Mouse (Mus musculus) macrophage (primary cell): ENCODE results near the gene Cnr1. TPM values are rescaled to one million over a fixed set of nuclear protein-coding genes. Genes with fewer than 3 reads are reported as not detected.

Experiments used
- H3K27ac ChIP-seq: fragments of 350-480 bp; formaldehyde crosslinking; 2 replicates; pipeline ENCODE4 v1.9.0; 2021
- H3K36me3 ChIP-seq: fragments of 350-480 bp; formaldehyde crosslinking; 2 replicates; pipeline ENCODE4 v1.9.0; 2021; ENCODE audit errors: inconsistent target
- H3K4me3 ChIP-seq: fragments of 350-480 bp; formaldehyde crosslinking; 2 replicates; pipeline ENCODE4 v1.9.0; 2021; ENCODE audit errors: inconsistent target
- H3K79me2 ChIP-seq: fragments of 350-480 bp; formaldehyde crosslinking; 2 replicates; pipeline ENCODE4 v1.9.0; 2021; ENCODE audit errors: inconsistent target
- WGBS: methylation state at CpG from one replicate; pipeline ENCODE4 v1.1.7; 2026; ENCODE audit warnings: inconsistent platforms; ENCODE audit not compliant: missing documents; 5-methylcytosine and 5-hydroxymethylcytosine counted together
- polyA plus RNA-seq: library from polyadenylated mRNA; stranded (reverse); fragments of 250-400 nt; gene quantifications from 3 replicates; pipeline ENCODE4 v1.2.4, GENCODE M21; 2018; ENCODE audit warnings: inconsistent platforms

Gene Cnr1
- polyA plus RNA-seq, 1 experiment from 2014 or later: 0.03 TPM

DNA sequence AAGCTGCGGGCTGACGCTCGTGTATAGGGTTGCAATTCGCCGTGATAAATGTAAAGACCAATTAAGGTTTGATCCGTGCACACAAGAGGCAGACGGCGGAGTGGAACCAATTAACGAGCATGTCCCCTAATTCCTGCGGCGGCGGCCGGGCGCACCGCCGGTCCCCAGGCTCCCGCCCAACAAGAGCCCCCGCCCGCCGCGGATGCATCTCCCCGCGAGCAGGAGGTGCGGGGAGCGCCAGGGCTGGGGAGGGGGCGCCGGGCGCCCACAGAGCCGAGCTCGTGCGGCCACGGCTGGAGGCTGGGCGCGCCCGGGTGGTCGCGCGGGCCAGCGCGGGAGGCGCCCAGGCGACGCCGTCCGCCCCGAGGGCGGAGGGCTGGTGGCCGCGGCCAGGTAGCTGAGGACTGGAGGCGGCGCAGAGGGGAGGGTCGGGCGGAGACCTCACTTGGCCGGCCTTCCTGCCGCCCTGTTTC lies 596 bp upstream of the Cnr1 start:
- Histone ChIP-seq H3K4me3 (no peak overlapping the region), H3K79me2 (no peaks in the 10 kb centered on the region), H3K27ac (no peak overlapping the region), H3K36me3 (no peaks in the 10 kb centered on the region)
- WGBS: 6% methylated on average over 47 of the region's 55 CpGs

GRCm38 (mm10) chr4:33924889-33925245 lies 474 bp downstream of the Cnr1 start:
- Histone ChIP-seq H3K27ac (no peak overlapping the region), H3K79me2 (no peaks in the 10 kb centered on the region), H3K36me3 (no peaks in the 10 kb centered on the region), H3K4me3 (no peak overlapping the region)
- WGBS: 3% methylated on average over 22 of the region's 24 CpGs

- Histone ChIP-seq H3K79me2 (no peaks in the 10 kb centered on the region), H3K4me3 (no peak overlapping the region)
- WGBS: 39% methylated on average over 4 of the region's 4 CpGs
Measured at GRCm38 (mm10) chr4:33925489-33925888, 1.1 kb downstream of the Cnr1 start.

GRCm38 (mm10) chr4:33926010-33926409 lies 1.6 kb downstream of the Cnr1 start:
- Histone ChIP-seq H3K36me3 (no peaks in the 10 kb centered on the region), H3K4me3 (no peak overlapping the region), H3K79me2 (no peaks in the 10 kb centered on the region), H3K27ac (no peak overlapping the region)
- WGBS: 75% methylated on average over 6 of the region's 6 CpGs

More at GRCm38 (mm10) chr4:33925489-33925888, 1.1 kb downstream of the Cnr1 start:
- no peak overlapping the region for H3K27ac ChIP-seq
- no peaks in the 10 kb centered on the region for H3K36me3 ChIP-seq

- H3K36me3 ChIP-seq: no peaks in the 10 kb centered on the region
- H3K79me2 ChIP-seq: no peaks in the 10 kb centered on the region
- no peak overlapping the region for H3K4me3 ChIP-seq
- WGBS: 95% methylated on average over 7 of the region's 7 CpGs
- no peak overlapping the region for H3K27ac ChIP-seq
Measured at GRCm38 (mm10) chr4:33926730-33927263, 2.4 kb downstream of the Cnr1 start.

GRCm38 (mm10) chr4:33927644-33928043 lies 3.3 kb downstream of the Cnr1 start:
- H3K79me2 ChIP-seq: no peaks in the 10 kb centered on the region
- WGBS: 88% methylated on average over 3 of the region's 3 CpGs
- H3K36me3 ChIP-seq: no peaks in the 10 kb centered on the region
- no peak overlapping the region for H3K4me3 ChIP-seq
- no peak overlapping the region for H3K27ac ChIP-seq

DNA sequence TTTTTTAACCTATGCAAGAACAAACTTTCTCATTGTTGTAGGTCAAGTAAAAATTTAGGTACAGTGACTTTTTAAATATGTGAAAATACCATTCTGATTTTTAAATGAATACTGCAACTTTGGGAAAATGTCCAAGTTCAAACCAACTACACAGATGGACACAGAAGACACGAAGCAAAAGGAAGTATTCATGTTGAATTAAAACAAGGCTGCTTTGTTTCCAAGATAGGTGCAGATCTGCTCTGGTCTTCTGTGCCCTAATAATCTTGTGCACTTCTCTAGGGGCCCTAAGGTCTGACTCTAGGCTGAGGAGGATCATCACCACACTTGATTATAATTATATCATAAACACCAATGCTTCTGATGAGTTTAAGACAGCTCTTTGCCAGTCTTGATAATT lies 4.1 kb downstream of the Cnr1 start:
- no peaks in the 10 kb centered on the region for H3K36me3 ChIP-seq
- H3K79me2 ChIP-seq: no peaks in the 10 kb centered on the region
- 55% methylated on average over 1 of the region's 1 CpGs for WGBS
- no peak overlapping the region for H3K4me3 ChIP-seq
- H3K27ac ChIP-seq: no peak overlapping the region

- WGBS: 74% methylated on average over 8 of the region's 8 CpGs
- Histone ChIP-seq H3K4me3 (no peak overlapping the region), H3K79me2 (no peaks in the 10 kb centered on the region), H3K27ac (no peak overlapping the region), H3K36me3 (no peaks in the 10 kb centered on the region)
Measured at GRCm38 (mm10) chr4:33931347-33931746, 7.0 kb downstream of the Cnr1 start.

GRCm38 (mm10) chr4:33941557-33941956 lies 17.2 kb downstream of the Cnr1 start:
- no peak overlapping the region for H3K4me3 ChIP-seq
- H3K27ac ChIP-seq: no peak overlapping the region
- H3K36me3 ChIP-seq: no peaks in the 10 kb centered on the region
- 92% methylated on average over 5 of the region's 5 CpGs for whole genome bisulfite sequencing
- no peaks in the 10 kb centered on the region for H3K79me2 ChIP-seq

- WGBS: 94% methylated on average over 12 of the region's 13 CpGs
- H3K36me3 ChIP-seq: no peaks in the 10 kb centered on the region
- no peak overlapping the region for H3K4me3 ChIP-seq
- no peaks in the 10 kb centered on the region for H3K79me2 ChIP-seq
- no peak overlapping the region for H3K27ac ChIP-seq
Measured at GRCm38 (mm10) chr4:33943936-33944335, 19.5 kb downstream of the Cnr1 start.

DNA sequence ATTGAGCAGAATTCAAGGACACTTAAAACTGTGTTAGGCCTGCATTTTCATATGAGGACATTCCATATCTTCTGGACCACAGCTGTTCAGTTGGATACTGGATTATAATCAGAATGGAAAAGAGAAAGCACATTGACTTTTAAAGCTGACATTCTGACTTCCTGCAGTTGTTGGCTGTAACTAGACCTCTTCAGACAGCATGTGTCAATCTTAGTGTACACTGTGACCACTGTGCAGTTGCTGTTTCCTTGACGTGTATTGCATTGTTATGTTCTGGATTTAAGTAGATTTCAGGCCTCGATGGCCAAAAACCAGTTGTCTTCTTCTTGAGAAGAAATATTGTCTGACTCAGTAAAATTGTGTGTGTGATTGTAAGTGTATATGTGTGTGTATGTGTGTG lies 21.3 kb downstream of the Cnr1 start:
- Histone ChIP-seq H3K4me3 (no peak overlapping the region), H3K27ac (no peak overlapping the region), H3K79me2 (no peaks in the 10 kb centered on the region), H3K36me3 (no peaks in the 10 kb centered on the region)
- WGBS: 61% methylated on average over 2 of the region's 2 CpGs

DNA sequence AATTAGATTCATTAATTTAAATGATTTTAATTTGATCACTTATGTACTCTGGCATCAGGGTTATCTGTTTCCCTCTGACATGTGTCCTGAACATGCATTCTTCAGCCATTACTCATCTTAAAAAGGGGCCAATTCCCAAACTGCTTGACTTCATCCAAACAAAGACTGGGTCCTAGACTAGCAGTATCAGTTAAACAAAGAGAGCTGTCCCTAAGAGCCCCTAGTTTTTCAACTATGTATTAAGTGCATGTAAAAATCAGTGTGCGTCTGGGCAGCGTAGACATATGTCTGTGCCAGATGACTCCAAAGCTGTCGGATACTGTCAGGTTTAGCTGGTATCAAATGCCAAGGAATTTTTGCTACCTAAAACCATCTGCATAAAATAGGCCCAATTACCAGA lies 23.2 kb downstream of the Cnr1 start:
- Histone ChIP-seq H3K4me3 (no peak overlapping the region), H3K36me3 (no peaks in the 10 kb centered on the region), H3K79me2 (no peaks in the 10 kb centered on the region), H3K27ac (no peak overlapping the region)
- WGBS: 92% methylated on average over 3 of the region's 3 CpGs

DNA sequence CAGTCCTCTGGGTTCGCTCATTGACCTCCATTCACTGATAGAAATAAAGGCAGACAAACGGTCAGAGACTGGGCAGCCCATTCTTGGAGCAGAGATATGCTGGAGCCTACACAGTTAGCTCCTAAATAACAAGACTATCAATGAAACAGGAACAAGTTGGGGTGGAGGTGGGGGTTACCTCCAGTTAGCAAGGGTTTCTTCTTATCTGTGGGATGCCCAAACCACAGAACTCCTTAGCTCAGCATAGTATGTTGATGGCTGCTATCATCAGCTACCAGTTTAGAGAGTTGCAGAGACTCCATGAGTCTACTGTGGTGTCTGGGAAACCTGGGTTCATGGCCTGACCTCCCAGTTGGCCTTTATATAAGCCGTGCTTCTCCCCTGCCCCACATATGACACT lies 33.0 kb downstream of the Cnr1 start:
- H3K79me2 ChIP-seq: no peaks in the 10 kb centered on the region
- H3K36me3 ChIP-seq: no peaks in the 10 kb centered on the region
- H3K4me3 ChIP-seq: no peak overlapping the region
- H3K27ac ChIP-seq: no peak overlapping the region
- 97% methylated on average over 3 of the region's 3 CpGs for WGBS

DNA sequence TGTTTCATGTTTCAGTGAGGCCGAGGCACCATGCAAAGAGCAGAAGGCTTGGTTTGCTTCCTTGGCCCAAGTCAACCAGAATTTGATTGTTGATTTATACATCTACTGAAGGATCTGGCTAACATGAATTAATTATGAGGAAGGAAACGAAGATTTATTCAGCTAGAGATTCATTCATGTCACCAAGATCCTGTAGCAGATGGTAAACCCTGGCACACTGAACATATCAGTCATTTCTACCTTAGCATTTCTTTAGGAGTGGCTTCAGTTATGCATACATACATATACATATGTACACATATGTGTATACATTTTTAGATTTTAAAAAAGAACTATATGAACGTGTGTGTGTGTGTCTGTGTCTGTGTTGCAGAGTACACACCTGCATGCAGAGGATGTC lies 34.1 kb downstream of the Cnr1 start:
- H3K79me2 ChIP-seq: no peaks in the 10 kb centered on the region
- H3K27ac ChIP-seq: no peak overlapping the region
- H3K4me3 ChIP-seq: no peak overlapping the region
- 75% methylated on average over 3 of the region's 3 CpGs for WGBS
- H3K36me3 ChIP-seq: no peaks in the 10 kb centered on the region

GRCm38 (mm10) chr4:33959841-33960240 lies 35.4 kb downstream of the Cnr1 start:
- no peak overlapping the region for H3K4me3 ChIP-seq
- H3K27ac ChIP-seq: no peak overlapping the region
- H3K36me3 ChIP-seq: no peaks in the 10 kb centered on the region
- WGBS: 87% methylated on average over 6 of the region's 6 CpGs
- H3K79me2 ChIP-seq: no peaks in the 10 kb centered on the region

GRCm38 (mm10) chr4:33970726-33971125 lies 46.3 kb downstream of the Cnr1 start:
- H3K36me3 ChIP-seq: no peaks in the 10 kb centered on the region
- no peak overlapping the region for H3K4me3 ChIP-seq
- H3K79me2 ChIP-seq: no peaks in the 10 kb centered on the region
- WGBS: 86% methylated on average over 3 of the region's 3 CpGs
- H3K27ac ChIP-seq: no peak overlapping the region
